Comparison of ENCODE assay signal across 15 mouse cellular contexts in genomic region chr3:14878749-14879223, GRCm38 (mm10). TPM values are rescaled to one million over a fixed set of nuclear protein-coding genes. Genes with fewer than 3 reads are reported as not detected.
A peak's percentile ranks its signal among the peaks of the same experiment; 100 is the strongest.
DNase-seq lines count a peak whose midpoint lies in the region; ATAC-seq and TF ChIP-seq lines count a peak whose summit lies in the region.
"Had no signal": no experiment of that assay in that cellular context is flagged by ENCODE, and none has a peak within 500 bp of the region (broad histone marks: within the 10 kb centered on the region; RNA-seq: fewer than 3 reads in every experiment).

No protein-coding gene starts in this region.

- intact Hi-C loops in heart, postnatal 14 days (cut with DNase I): loop anchor here (10.0 kb wide), 1 partner anchor 216 kb away; no protein-coding TSS in a partner anchor

- peaks cover 4% of the 10 kb centered on the region for H3K4me1 ChIP-seq in heart, embryonic 11.5 days (ENCODE audit: control insufficient read depth, insufficient read depth, low read length)
- peaks cover 82% of the 10 kb centered on the region for H3K4me1 ChIP-seq in G1E (ENCODE audit: insufficient read depth, low read depth, low read length)
- peaks cover 92% of the 10 kb centered on the region for H3K4me1 ChIP-seq in erythroblast, embryonic 14.5 days (ENCODE audit: control insufficient read depth)
- peaks cover 59% of the 10 kb centered on the region for H3K4me1 ChIP-seq in liver, embryonic 16.5 days (ENCODE audit: control insufficient read depth, low read depth, low read length)
- no peaks in the 10 kb centered on the region for H3K4me1 ChIP-seq in forebrain, embryonic 16.5 days (replicated peaks; ENCODE audit: control insufficient read depth, insufficient read depth, low read length)
- no peaks in the 10 kb centered on the region for H3K4me1 ChIP-seq in kidney, adult 2 months (ENCODE audit: control insufficient read depth, insufficient read depth, low read length)
- H3K4me1 ChIP-seq: limb, embryonic 12.5 days; midbrain, embryonic 13.5 days had no signal

- H3K4me3 ChIP-seq in heart, embryonic 11.5 days (ENCODE audit: low read depth, low read length): no peak overlapping the region
- no peak overlapping the region; the same call in 1 of the 2 replicates for H3K4me3 ChIP-seq in G1E (ENCODE audit: low read depth, low read length)
- H3K4me3 ChIP-seq in erythroblast, embryonic 14.5 days (replicated peaks): peak overlapping the region; percentile 49
- peak overlapping the region; percentile 37 for H3K4me3 ChIP-seq in liver, embryonic 16.5 days (ENCODE audit: low read depth, low read length)
- no peak overlapping the region for H3K4me3 ChIP-seq in forebrain, embryonic 16.5 days (replicated peaks; ENCODE audit: low read length)
- no peak overlapping the region for H3K4me3 ChIP-seq in kidney, adult 2 months (ENCODE audit: insufficient read depth, low read depth, low read length)
- H3K4me3 ChIP-seq: limb, embryonic 12.5 days; midbrain, embryonic 13.5 days had no signal

- no peak overlapping the region for H3K9ac ChIP-seq in heart, embryonic 11.5 days (ENCODE audit: low read depth, low read length)
- H3K9ac ChIP-seq in liver, embryonic 16.5 days (ENCODE audit: low read depth, low read length): peak overlapping the region; percentile 61
- H3K9ac ChIP-seq in forebrain, embryonic 16.5 days (replicated peaks; ENCODE audit: low read depth, low read length): no peak overlapping the region
- H3K9ac ChIP-seq: limb, embryonic 12.5 days; midbrain, embryonic 13.5 days had no signal

- no peaks in the 10 kb centered on the region for H3K9me3 ChIP-seq in heart, embryonic 11.5 days (replicated peaks; ENCODE audit: control insufficient read depth, low read length)
- H3K9me3 ChIP-seq in G1E (replicated peaks): no peaks in the 10 kb centered on the region
- no peaks in the 10 kb centered on the region for H3K9me3 ChIP-seq in erythroblast, embryonic 14.5 days (ENCODE audit: control insufficient read depth, low read length)
- no peaks in the 10 kb centered on the region for H3K9me3 ChIP-seq in liver, embryonic 16.5 days (replicated peaks; ENCODE audit: control insufficient read depth, low read length)
- H3K9me3 ChIP-seq in forebrain, embryonic 16.5 days (ENCODE audit: control insufficient read depth, low read length): no peaks in the 10 kb centered on the region
- H3K9me3 ChIP-seq: limb, embryonic 12.5 days; midbrain, embryonic 13.5 days had no signal

- no peaks in the 10 kb centered on the region for H3K36me3 ChIP-seq in heart, embryonic 11.5 days (ENCODE audit: control insufficient read depth, insufficient read depth, low read length)
- H3K36me3 ChIP-seq in G1E (replicated peaks): no peaks in the 10 kb centered on the region
- peaks cover 8% of the 10 kb centered on the region for H3K36me3 ChIP-seq in erythroblast, embryonic 14.5 days (ENCODE audit: control insufficient read depth)
- H3K36me3 ChIP-seq in liver, embryonic 16.5 days (ENCODE audit: control insufficient read depth, insufficient read depth): no peaks in the 10 kb centered on the region
- no peaks in the 10 kb centered on the region for H3K36me3 ChIP-seq in forebrain, embryonic 16.5 days (ENCODE audit: control insufficient read depth, insufficient read depth)
- H3K36me3 ChIP-seq in kidney, adult 2 months (ENCODE audit: control insufficient read depth, insufficient read depth, low read length): no peaks in the 10 kb centered on the region
- H3K36me3 ChIP-seq: limb, embryonic 12.5 days; midbrain, embryonic 13.5 days had no signal

- no peaks in the 10 kb centered on the region for H3K27me3 ChIP-seq in heart, embryonic 11.5 days (ENCODE audit: control insufficient read depth, insufficient read depth, low read length)
- no peaks in the 10 kb centered on the region for H3K27me3 ChIP-seq in G1E (ENCODE audit: insufficient read depth, low read length)
- no peaks in the 10 kb centered on the region for H3K27me3 ChIP-seq in erythroblast, embryonic 14.5 days (ENCODE audit: control insufficient read depth)
- H3K27me3 ChIP-seq in liver, embryonic 16.5 days (ENCODE audit: control insufficient read depth, insufficient read depth, low read depth, low read length): no peaks in the 10 kb centered on the region
- no peaks in the 10 kb centered on the region for H3K27me3 ChIP-seq in forebrain, embryonic 16.5 days (replicated peaks; ENCODE audit: control insufficient read depth, insufficient read depth, low read length)
- no peaks in the 10 kb centered on the region for H3K27me3 ChIP-seq in kidney, adult 2 months (replicated peaks; ENCODE audit: control insufficient read depth, insufficient read depth, low read length)
- H3K27me3 ChIP-seq: midbrain, embryonic 13.5 days had no signal

- ATAC-seq in heart, embryonic 11.5 days (replicated peaks; ENCODE audit: insufficient number of reproducible peaks, low FRiP score, low TSS enrichment): peak; percentile 86
- ATAC-seq in G1E (ENCODE audit: extremely low read depth, insufficient number of reproducible peaks, low FRiP score, poor library complexity, severe bottlenecking): peak; percentile 66
- ATAC-seq in liver, embryonic 16.5 days (ENCODE audit: low read depth): peak; percentile 88
- no peak for ATAC-seq in forebrain, embryonic 16.5 days
- no peak for ATAC-seq in inflammation-experienced regulatory T-cells, adult 6 months
- ATAC-seq: midbrain, embryonic 13.5 days had no signal

- TF ChIP-seq CTCF in G1E (IDR thresholded peaks at IDR 0.05; ENCODE audit: low read depth, low read length): no peak
- no peak for TF ChIP-seq CTCF in kidney, adult 2 months (conservative IDR thresholded peaks at IDR 0.05; ENCODE audit: insufficient read depth, insufficient read length, low read depth, low read length)

- DNase-seq in heart, postnatal 14 days: no peak
- DNase-seq in G1E (ENCODE audit: low spot score): peak; percentile 36
- DNase-seq in kidney, adult 2 months: no peak
- DNase-seq: adrenal gland, postnatal 36 days; cerebellum, adult 2 months; heart, postnatal 4 days; kidney, adult 11 months; lung, postnatal 14 days had no signal

- TF ChIP-seq POLR2A in kidney, adult 2 months (IDR thresholded peaks at IDR 0.05; ENCODE audit: low read depth, low read length): no peak

- peak overlapping the region; percentile 60; the same call in 1 of the 2 replicates for H3K27ac ChIP-seq in heart, embryonic 11.5 days (ENCODE audit: low read depth, low read length)
- peak overlapping the region; percentile 99 for H3K27ac ChIP-seq in liver, embryonic 16.5 days (ENCODE audit: low read length)
- H3K27ac ChIP-seq in forebrain, embryonic 16.5 days (ENCODE audit: low read length): no peak overlapping the region
- H3K27ac ChIP-seq in kidney, adult 2 months (ENCODE audit: insufficient read depth, low read depth, low read length): no peak overlapping the region
- H3K27ac ChIP-seq: limb, embryonic 12.5 days; midbrain, embryonic 13.5 days had no signal

- peak overlapping the region; percentile 17; the same call in 1 of the 2 replicates for H3K4me2 ChIP-seq in heart, embryonic 11.5 days
- H3K4me2 ChIP-seq in liver, embryonic 16.5 days (ENCODE audit: low read depth, low read length): peak overlapping the region; percentile 69
- H3K4me2 ChIP-seq in forebrain, embryonic 16.5 days (ENCODE audit: low read length): no peak overlapping the region
- H3K4me2 ChIP-seq: limb, embryonic 12.5 days; midbrain, embryonic 13.5 days had no signal

- 57% methylated on average over 6 of the region's 6 CpGs for WGBS in heart, embryonic 11.5 days (ENCODE audit: insufficient replicate concordance)
- WGBS in liver, embryonic 16.5 days (ENCODE audit: insufficient replicate concordance): 20% methylated on average over 6 of the region's 6 CpGs
- WGBS in forebrain, embryonic 16.5 days: 74% methylated on average over 6 of the region's 6 CpGs
- 86% methylated on average over 6 of the region's 6 CpGs for WGBS in kidney, adult 2 months

RNA-seq across cellular contexts. Expression of gene Car2, which starts 7.3 kb away (rescaled TPM):
- polyA plus RNA-seq in heart, embryonic 11.5 days (2014; fragmentation: Nextera tagmentation; extraction: Ambion mirVana): 315 and 394 TPM in 2 replicates
- total RNA-seq in heart, postnatal 14 days (2021): 1 to 10 TPM; 8.0 TPM
- total RNA-seq in G1E (2014; fragmentation: Nextera tagmentation) (1,532 and 1,746 TPM in 2 replicates), G1E (2017) (1,452 and 1,581 TPM in 2 replicates)
- polyA plus RNA-seq in G1E (2012): 537 and 1,129 TPM in 2 replicates
- polyA plus RNA-seq in erythroblast, embryonic 14.5 days (2012): 122 and 268 TPM in 2 replicates
- polyA plus RNA-seq in liver, embryonic 16.5 days (2015; fragmentation: Nextera tagmentation; extraction: Ambion mirVana): 2,019 and 2,429 TPM in 2 replicates
- 20.3 and 24.8 TPM in 2 replicates for polyA plus RNA-seq in forebrain, embryonic 16.5 days (2015; fragmentation: Nextera tagmentation; extraction: Ambion mirVana)
- polyA plus RNA-seq in inflammation-experienced regulatory T-cells, adult 6 months (2017; shearing (Covaris generic)): 10 to 100 TPM in 1 of 3 experiments, 1 to 10 TPM in 2; 2.7 to 48.9 (median 4.2) TPM
- polyA plus RNA-seq in kidney, adult 2 months (2012; rRNA removed): 1,535 and 1,611 TPM in 2 replicates

RNA-seq across cellular contexts. Expression of gene Car3, which starts 15.5 kb away (rescaled TPM):
- 19.8 and 22.0 TPM in 2 replicates for polyA plus RNA-seq in heart, embryonic 11.5 days (2014; fragmentation: Nextera tagmentation; extraction: Ambion mirVana)
- total RNA-seq in heart, postnatal 14 days (2021): 10 to 100 TPM; 32.4 to 97.8 TPM
- total RNA-seq in G1E (2014; fragmentation: Nextera tagmentation) (18.5 TPM in 2 replicates), G1E (2017) (1.1 and 1.2 TPM in 2 replicates)
- polyA plus RNA-seq in G1E (2012): 1.7 and 3.9 TPM in 2 replicates
- 0.10 and 0.23 TPM in 2 replicates for polyA plus RNA-seq in erythroblast, embryonic 14.5 days (2012)
- 138 and 165 TPM in 2 replicates for polyA plus RNA-seq in liver, embryonic 16.5 days (2015; fragmentation: Nextera tagmentation; extraction: Ambion mirVana)
- polyA plus RNA-seq in forebrain, embryonic 16.5 days (2015; fragmentation: Nextera tagmentation; extraction: Ambion mirVana): 1.2 and 2.2 TPM in 2 replicates
- not detected for polyA plus RNA-seq in inflammation-experienced regulatory T-cells, adult 6 months (2017; shearing (Covaris generic))
- 359 and 491 TPM in 2 replicates for polyA plus RNA-seq in kidney, adult 2 months (2012; rRNA removed)

Comparison
In these comparisons a context has a peak if more than half of its experiments do, and no peak if none do; other contexts are left out.
1. ATAC-seq: peak in heart, embryonic 11.5 days (single experiment), G1E (single experiment) and liver, embryonic 16.5 days (single experiment); none in forebrain, embryonic 16.5 days (single experiment) and inflammation-experienced regulatory T-cells, adult 6 months (single experiment).
2. H3K27ac ChIP-seq: peak in heart, embryonic 11.5 days (single experiment) and liver, embryonic 16.5 days (single experiment); none in forebrain, embryonic 16.5 days (single experiment) and kidney, adult 2 months (single experiment).
3. H3K4me3 ChIP-seq: peak in erythroblast, embryonic 14.5 days (single experiment) and liver, embryonic 16.5 days (single experiment); none in heart, embryonic 11.5 days (single experiment), G1E (single experiment), forebrain, embryonic 16.5 days (single experiment) and kidney, adult 2 months (single experiment).